Mouse (Mus musculus): ENCODE measurements at regions not wholly inside any gene's neighbourhood (a gene's known extent, or its start where the extent isn't known, plus 50 kb on each side); places are given as distances from the start of the nearest gene placed in this dataset.
"Not testable (repeated sequence)": the region's sequence is repeated elsewhere in the genome, so short reads cannot be mapped to it uniquely, and the experiment has no call there.

- TF ChIP-seq POLR2A (IDR thresholded peaks at IDR 0.05; ENCODE audit: borderline replicate concordance, extremely low read depth, insufficient read depth, insufficient read length, poor library complexity, severe bottlenecking): no peak
- no peak for TF ChIP-seq CTCF (IDR thresholded peaks at IDR 0.05; ENCODE audit: borderline replicate concordance, extremely low read depth, insufficient read depth, insufficient read length)
These were observed 258.8 kb upstream of the St6gal2 start for GRCm38 (mm10) chr17:55186361-55186760.

GRCm38 (mm10) chr17:55186826-55187225 is 258.4 kb upstream of the St6gal2 start:
- TF ChIP-seq CTCF (IDR thresholded peaks at IDR 0.05; ENCODE audit: borderline replicate concordance, extremely low read depth, insufficient read depth, insufficient read length): no peak
- TF ChIP-seq POLR2A (IDR thresholded peaks at IDR 0.05; ENCODE audit: borderline replicate concordance, extremely low read depth, insufficient read depth, insufficient read length, poor library complexity, severe bottlenecking): no peak
- DNase-seq (ENCODE audit: low read depth): no peak

More at GRCm38 (mm10) chr17:55186361-55186760, 258.8 kb upstream of the St6gal2 start:
- no peak for DNase-seq (ENCODE audit: low read depth)

GRCm38 (mm10) chr17:55206585-55206984 is 238.6 kb upstream of the St6gal2 start:
- TF ChIP-seq POLR2A (IDR thresholded peaks at IDR 0.05; ENCODE audit: borderline replicate concordance, extremely low read depth, insufficient read depth, insufficient read length, poor library complexity, severe bottlenecking): no peak
- TF ChIP-seq CTCF (IDR thresholded peaks at IDR 0.05; ENCODE audit: borderline replicate concordance, extremely low read depth, insufficient read depth, insufficient read length): no peak
- DNase-seq (ENCODE audit: low read depth): no peak

DNA sequence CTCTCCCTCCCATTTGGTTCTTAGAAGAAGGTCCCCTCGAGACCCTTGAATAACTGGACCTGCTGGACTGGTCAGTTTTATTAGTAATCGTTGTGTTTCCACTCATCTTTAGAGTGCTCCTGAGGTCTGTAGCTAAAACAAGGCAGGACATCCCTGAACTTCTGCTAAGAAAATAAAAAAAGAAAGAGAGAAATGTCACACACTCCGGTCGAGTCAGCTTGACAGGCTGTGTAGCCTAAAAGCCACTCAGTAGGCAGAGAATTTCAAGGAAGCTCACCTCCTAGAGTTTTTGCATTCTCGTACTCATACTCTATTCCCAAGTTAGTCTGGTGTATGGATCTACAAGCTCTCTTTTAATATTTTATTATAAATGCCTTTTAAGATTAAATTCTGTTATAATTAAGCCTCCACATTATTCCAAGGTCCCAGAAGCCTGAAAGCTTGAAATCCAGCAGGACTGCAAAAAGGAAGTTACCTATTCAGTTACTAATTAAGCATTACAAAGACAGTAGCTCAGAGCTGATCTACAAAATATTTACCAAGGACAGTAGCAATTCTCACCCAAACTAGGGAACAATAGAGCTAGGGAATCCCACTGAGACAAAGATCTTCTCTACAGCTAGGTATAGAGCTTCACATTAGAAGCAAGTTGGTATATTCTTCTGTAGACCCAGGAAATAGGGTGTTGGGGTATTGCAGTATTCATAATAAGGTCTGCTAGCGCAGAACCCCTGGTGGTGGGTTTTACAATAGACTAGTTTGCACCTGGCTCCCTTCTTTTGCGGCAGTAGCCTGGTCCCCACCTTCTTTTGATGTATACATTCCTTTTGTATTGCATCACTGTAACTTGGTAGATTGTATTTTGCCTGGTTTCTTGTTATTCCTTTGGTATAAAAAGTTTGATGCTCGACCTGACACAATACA is 226.7 kb upstream of the St6gal2 start:
- not testable (repeated sequence) for DNase-seq (ENCODE audit: low read depth)

DNA sequence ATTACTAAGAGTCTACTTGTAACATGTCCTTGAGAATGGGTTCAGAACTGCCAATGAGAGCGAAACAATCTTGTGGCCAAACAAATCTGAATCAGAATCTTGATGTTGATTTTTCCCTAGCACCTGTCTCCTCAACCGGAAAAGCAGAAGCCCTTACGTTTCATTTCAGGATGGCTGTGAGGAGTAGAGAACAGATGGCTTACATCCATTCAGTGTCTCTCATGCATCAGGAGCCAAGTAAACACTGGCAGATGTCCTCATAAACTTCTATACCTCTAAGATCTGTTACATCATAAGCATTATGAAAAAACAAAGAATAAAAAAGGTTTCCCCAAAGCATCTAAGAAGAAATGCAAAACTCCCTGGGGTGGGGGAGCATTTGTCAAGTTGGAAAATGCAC is 221.1 kb upstream of the St6gal2 start:
- TF ChIP-seq CTCF (IDR thresholded peaks at IDR 0.05; ENCODE audit: borderline replicate concordance, extremely low read depth, insufficient read depth, insufficient read length) (no peak), POLR2A (IDR thresholded peaks at IDR 0.05; ENCODE audit: borderline replicate concordance, extremely low read depth, insufficient read depth, insufficient read length, poor library complexity, severe bottlenecking) (no peak)
- peak; percentile 25 for DNase-seq (ENCODE audit: low read depth)

DNA sequence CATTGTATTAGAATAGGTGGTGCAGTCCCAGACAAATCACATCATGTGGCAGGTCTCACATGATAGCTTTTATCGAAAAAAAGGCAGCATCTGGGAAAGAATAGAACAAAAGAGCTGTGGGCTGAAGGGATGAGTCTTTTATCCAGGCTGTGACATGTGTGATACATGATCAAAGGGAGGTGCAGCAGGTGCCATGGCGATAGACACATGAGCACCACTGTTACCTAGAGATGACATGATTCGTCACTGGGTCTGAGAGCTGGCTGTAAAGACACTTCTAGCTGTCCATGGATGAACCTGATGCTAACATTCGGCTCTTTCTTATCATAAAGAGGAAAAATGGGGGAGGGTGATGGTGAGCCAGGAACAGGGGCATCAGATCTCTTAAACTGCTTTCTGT is 210.9 kb upstream of the St6gal2 start:
- TF ChIP-seq POLR2A (IDR thresholded peaks at IDR 0.05; ENCODE audit: borderline replicate concordance, extremely low read depth, insufficient read depth, insufficient read length, poor library complexity, severe bottlenecking) (no peak), CTCF (IDR thresholded peaks at IDR 0.05; ENCODE audit: borderline replicate concordance, extremely low read depth, insufficient read depth, insufficient read length) (no peak)

DNA sequence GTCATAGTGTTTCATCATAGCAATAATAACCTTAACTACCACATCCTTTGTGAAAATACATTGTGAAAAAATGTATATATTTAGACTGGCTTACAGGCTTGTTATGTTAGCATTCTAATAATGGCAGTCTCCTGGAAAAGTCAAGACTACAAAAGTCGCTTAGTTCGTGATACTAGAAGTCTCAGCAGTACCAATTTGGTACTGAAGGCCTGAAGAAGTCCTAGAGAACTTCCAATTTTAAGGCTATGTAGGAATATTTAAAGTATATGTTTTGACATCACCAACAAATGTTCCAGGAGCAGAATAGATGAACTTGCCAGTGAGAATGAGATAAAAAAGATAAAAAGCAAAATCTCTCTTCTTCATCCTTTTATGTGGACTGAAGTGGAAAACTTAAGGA is 182.5 kb upstream of the St6gal2 start:
- DNase-seq (ENCODE audit: low read depth): no peak
- no peak for TF ChIP-seq CTCF (IDR thresholded peaks at IDR 0.05; ENCODE audit: borderline replicate concordance, extremely low read depth, insufficient read depth, insufficient read length)
- no peak for TF ChIP-seq POLR2A (IDR thresholded peaks at IDR 0.05; ENCODE audit: borderline replicate concordance, extremely low read depth, insufficient read depth, insufficient read length, poor library complexity, severe bottlenecking)

More for the DNA sequence above, 210.9 kb upstream of the St6gal2 start:
- peak; percentile 35 for DNase-seq (ENCODE audit: low read depth)

DNA sequence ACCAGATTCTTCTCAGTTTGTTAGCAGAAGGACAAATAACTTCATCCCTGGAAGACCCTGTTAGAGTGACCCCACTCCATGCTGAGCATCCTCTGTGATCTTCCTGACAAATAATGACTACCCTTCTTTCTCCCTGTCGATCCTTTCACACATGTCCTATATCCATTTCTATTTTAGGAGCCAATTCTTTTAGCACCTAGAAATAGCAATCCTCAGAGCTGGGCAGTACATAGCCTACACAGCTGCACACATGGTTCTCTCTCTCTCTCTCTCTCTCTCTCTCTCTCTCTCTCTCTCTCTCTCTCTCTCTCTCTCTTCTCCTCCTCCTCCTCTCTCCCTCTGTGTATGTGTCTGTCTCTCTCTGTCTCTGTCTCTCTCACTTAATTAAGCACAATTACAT is 168.6 kb upstream of the St6gal2 start:
- DNase-seq (ENCODE audit: low read depth): peak; percentile 14
- TF ChIP-seq POLR2A (IDR thresholded peaks at IDR 0.05; ENCODE audit: borderline replicate concordance, extremely low read depth, insufficient read depth, insufficient read length, poor library complexity, severe bottlenecking) (no peak), CTCF (IDR thresholded peaks at IDR 0.05; ENCODE audit: borderline replicate concordance, extremely low read depth, insufficient read depth, insufficient read length) (no peak)

DNA sequence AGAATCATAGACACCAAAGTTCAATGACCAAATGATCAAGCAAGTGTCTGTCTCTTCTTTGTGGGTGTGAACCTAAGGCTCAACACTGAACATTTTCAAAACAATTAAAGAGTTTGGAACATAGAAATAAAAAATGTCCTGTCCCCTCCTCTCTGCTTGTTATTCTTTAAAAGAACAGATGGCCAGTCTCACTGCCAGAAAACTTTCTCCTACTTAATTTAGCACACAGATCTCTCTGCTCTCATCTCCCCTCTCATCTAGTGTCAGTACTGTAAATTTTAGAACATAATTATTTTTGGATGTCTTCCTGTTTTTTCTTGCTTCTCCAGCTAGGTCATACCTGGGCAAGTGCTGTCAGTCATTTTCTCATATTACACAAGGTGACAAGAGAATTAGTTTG is 163.9 kb upstream of the St6gal2 start:
- no peak for DNase-seq (ENCODE audit: low read depth)

DNA sequence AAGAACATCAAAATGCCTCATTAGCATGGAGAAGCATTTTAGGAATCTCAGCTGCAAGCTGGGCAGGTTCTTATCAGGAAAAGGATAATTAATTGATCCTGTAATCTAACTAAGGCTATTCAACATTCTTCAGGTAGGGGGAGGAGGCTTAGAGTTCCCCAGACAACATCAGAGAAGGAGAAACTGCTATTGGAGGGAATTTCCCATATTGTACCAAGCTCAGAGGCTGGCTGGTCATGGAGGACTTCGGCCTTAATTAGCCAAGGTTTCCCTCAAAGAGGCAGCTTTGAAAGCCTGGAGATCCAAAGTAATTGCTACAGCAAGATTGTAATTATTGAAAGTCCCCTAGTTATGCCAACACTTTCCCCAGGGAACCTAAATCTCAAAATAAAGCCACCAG is 156.6 kb upstream of the St6gal2 start:
- TF ChIP-seq CTCF (IDR thresholded peaks at IDR 0.05; ENCODE audit: borderline replicate concordance, extremely low read depth, insufficient read depth, insufficient read length): no peak
- TF ChIP-seq POLR2A (IDR thresholded peaks at IDR 0.05; ENCODE audit: borderline replicate concordance, extremely low read depth, insufficient read depth, insufficient read length, poor library complexity, severe bottlenecking): no peak

More for the DNA sequence above, 163.9 kb upstream of the St6gal2 start:
- TF ChIP-seq CTCF (IDR thresholded peaks at IDR 0.05; ENCODE audit: borderline replicate concordance, extremely low read depth, insufficient read depth, insufficient read length) (no peak), POLR2A (IDR thresholded peaks at IDR 0.05; ENCODE audit: borderline replicate concordance, extremely low read depth, insufficient read depth, insufficient read length, poor library complexity, severe bottlenecking) (no peak)

GRCm38 (mm10) chr17:55292656-55293055 is 152.5 kb upstream of the St6gal2 start:
- no peak for TF ChIP-seq CTCF (IDR thresholded peaks at IDR 0.05; ENCODE audit: borderline replicate concordance, extremely low read depth, insufficient read depth, insufficient read length)
- no peak for TF ChIP-seq POLR2A (IDR thresholded peaks at IDR 0.05; ENCODE audit: borderline replicate concordance, extremely low read depth, insufficient read depth, insufficient read length, poor library complexity, severe bottlenecking)
- DNase-seq (ENCODE audit: low read depth): no peak

More for the DNA sequence above, 156.6 kb upstream of the St6gal2 start:
- DNase-seq (ENCODE audit: low read depth): peak; percentile 30

- no peak for DNase-seq (ENCODE audit: low read depth)
- no peak for TF ChIP-seq CTCF (IDR thresholded peaks at IDR 0.05; ENCODE audit: borderline replicate concordance, extremely low read depth, insufficient read depth, insufficient read length)
- TF ChIP-seq POLR2A (IDR thresholded peaks at IDR 0.05; ENCODE audit: borderline replicate concordance, extremely low read depth, insufficient read depth, insufficient read length, poor library complexity, severe bottlenecking): no peak
These were observed 148.5 kb upstream of the St6gal2 start for GRCm38 (mm10) chr17:55296701-55297100.
